Mouse (Mus musculus) midbrain, embryonic 11.5 days (tissue): Measurements from ENCODE around the gene Tff1. TPM values are rescaled to one million over a fixed set of nuclear protein-coding genes. Genes with fewer than 3 reads are reported as not detected.

Source experiments
- ATAC-seq: fragments of 200-750 bp; cut with Nextera tagmentation; 2 replicates; pipeline ENCODE4 v1.8.0; 2017; ENCODE audit warnings: moderate TSS enrichment, moderate library complexity; ENCODE audit not compliant: low FRiP score
- DNase-seq: peaks from one replicate; pipeline ENCODE4 v3.0.0; 2015; ENCODE audit warnings: low spot score; ENCODE audit errors: missing footprints
- H3K27ac ChIP-seq: fragments of 300-500 bp; sonication (generic); 2 replicates; pipeline ENCODE4 v1.5.1; 2014; ENCODE audit warnings: low read depth, low read length
- H3K27me3 ChIP-seq: fragments of 300-500 bp; sonication (generic); 2 replicates; pipeline ENCODE4 v1.6.1; 2014; ENCODE audit warnings: mild to moderate bottlenecking, low read length, moderate library complexity, mixed read lengths; ENCODE audit not compliant: control insufficient read depth, insufficient read depth
- H3K36me3 ChIP-seq: fragments of 300-500 bp; sonication (generic); 2 replicates; pipeline ENCODE4 v1.6.1; 2014; ENCODE audit warnings: mild to moderate bottlenecking, low read length, moderate library complexity, mixed read lengths; ENCODE audit not compliant: control insufficient read depth, insufficient read depth
- H3K4me1 ChIP-seq: fragments of 300-500 bp; sonication (generic); 2 replicates; pipeline ENCODE4 v1.6.1; 2014; ENCODE audit warnings: low read length; ENCODE audit not compliant: control insufficient read depth, insufficient read depth
- H3K4me2 ChIP-seq: fragments of 300-500 bp; sonication (generic); 2 replicates; pipeline ENCODE4 v1.6.1; 2014; ENCODE audit warnings: mild to moderate bottlenecking, moderate library complexity
- H3K4me3 ChIP-seq: fragments of 300-500 bp; sonication (generic); 2 replicates; pipeline ENCODE4 v1.5.1; 2014; ENCODE audit warnings: low read depth, low read length
- H3K9ac ChIP-seq: fragments of 300-500 bp; sonication (generic); 2 replicates; pipeline ENCODE4 v1.6.1; 2014; ENCODE audit warnings: low read length
- H3K9me3 ChIP-seq: fragments of 300-500 bp; sonication (generic); 2 replicates; pipeline ENCODE4 v1.6.1; 2016; ENCODE audit warnings: low read length; ENCODE audit not compliant: control insufficient read depth
- WGBS: fragments of 180-500 bp; shearing (Covaris S2); extraction: QIAGEN DNeasy Blood & Tissue Kit; methylation state at CpG from one replicate; pipeline ENCODE4 v1.1.7; 2014; 5-methylcytosine and 5-hydroxymethylcytosine counted together
- polyA plus RNA-seq: library from polyadenylated mRNA; unstranded; fragments of >200 nt; fragmentation: Nextera tagmentation; extraction: Ambion mirVana; gene quantifications from 2 replicates; pipeline ENCODE4 v1.2.1, GENCODE M21; 2014

Tff1 gene
- not detected in 2 replicates for polyA plus RNA-seq

DNA sequence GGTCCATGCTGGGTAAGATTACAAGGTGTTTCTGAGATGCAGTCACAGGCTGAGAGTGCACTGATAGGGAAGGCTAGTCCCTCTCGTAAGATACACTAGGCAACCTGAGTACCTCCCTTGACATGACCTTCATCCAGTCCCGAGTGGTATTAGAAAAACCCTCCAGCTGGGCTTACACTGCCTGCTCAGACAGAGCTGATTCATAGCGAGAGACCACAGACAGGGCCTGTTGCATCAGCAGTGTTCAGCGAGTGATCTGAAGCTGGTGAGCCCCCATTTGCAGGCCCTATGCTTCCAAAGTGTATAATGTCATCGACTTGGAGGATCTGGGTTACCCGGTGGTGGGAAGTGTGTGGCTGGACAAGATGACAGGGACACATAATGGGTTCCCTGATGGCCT, at the start of gene Tff1:
Gene Tff1 (minus strand): TSS at position 151 of the 400 bp plus-strand sequence.
- DNase-seq (no peak), ATAC-seq (no peak)
- Histone ChIP-seq H3K4me2 (no peak within 1 kb of the TSS), H3K27ac (no peak within 1 kb of the TSS), H3K9ac (no peak within 1 kb of the TSS), H3K27me3 (no peaks in the 10 kb centered on the region), H3K4me3 (no peak within 1 kb of the TSS), H3K9me3 (no peaks in the 10 kb centered on the region), H3K36me3 (no peaks in the 10 kb centered on the region), H3K4me1 (no peaks in the 10 kb centered on the region)
- 90% methylated on average over 6 of the region's 6 CpGs for WGBS

DNA sequence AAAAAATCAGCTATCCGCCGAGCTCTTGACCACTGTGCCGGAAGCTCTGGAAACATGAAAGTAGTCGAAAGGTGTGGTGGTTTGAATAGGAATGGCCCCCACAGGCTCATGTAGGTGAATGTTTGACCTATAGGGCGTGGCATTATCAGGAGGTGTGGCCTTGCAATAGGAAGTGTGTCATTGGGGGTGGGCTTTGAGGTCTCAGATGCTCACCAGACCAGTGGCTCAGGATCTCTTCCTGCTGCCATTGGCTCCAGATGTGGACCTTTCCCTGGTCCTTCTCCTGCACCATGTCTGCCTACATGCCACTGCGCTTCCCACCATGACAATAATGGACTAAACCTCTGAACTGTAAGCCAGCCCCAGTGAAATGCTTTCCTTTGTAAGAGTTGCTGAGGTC, 46.8 kb upstream of the Tff1 start:
- DNase-seq (no peak), ATAC-seq (no peak)
- Histone ChIP-seq H3K9ac (no peak overlapping the region), H3K27ac (no peak overlapping the region), H3K27me3 (no peaks in the 10 kb centered on the region), H3K36me3 (no peaks in the 10 kb centered on the region), H3K9me3 (no peaks in the 10 kb centered on the region), H3K4me2 (no peak overlapping the region), H3K4me1 (no peaks in the 10 kb centered on the region), H3K4me3 (no peak overlapping the region)
- WGBS = 86% methylated on average over 6 of the region's 6 CpGs

DNA sequence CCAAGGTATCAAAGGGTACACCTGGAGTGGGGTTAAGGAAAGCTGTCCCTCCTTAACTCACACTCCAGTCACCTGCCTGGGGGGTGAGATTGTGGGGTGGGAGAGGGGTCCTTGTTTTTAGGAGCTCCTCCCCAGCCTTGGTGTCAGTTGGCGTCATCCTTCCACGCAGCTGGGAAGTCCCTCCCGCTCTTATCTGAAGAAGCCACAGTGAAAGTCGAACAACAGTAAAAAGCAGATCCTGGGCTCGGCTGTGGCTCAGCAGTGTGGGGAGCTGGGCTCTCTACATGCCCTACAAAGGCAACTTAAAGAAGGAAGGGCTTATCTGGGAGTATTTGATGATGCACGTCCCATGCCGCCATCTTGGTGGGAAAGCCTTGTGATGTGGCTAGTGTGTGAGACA, 45.2 kb upstream of the Tff1 start:
- DNase-seq = no peak
- Histone ChIP-seq H3K4me2 (no peak overlapping the region), H3K27ac (no peak overlapping the region), H3K4me3 (no peak overlapping the region), H3K4me1 (no peaks in the 10 kb centered on the region), H3K9ac (no peak overlapping the region), H3K9me3 (no peaks in the 10 kb centered on the region), H3K27me3 (no peaks in the 10 kb centered on the region), H3K36me3 (no peaks in the 10 kb centered on the region)
- ATAC-seq = no peak
- WGBS = 90% methylated on average over 7 of the region's 7 CpGs

DNA sequence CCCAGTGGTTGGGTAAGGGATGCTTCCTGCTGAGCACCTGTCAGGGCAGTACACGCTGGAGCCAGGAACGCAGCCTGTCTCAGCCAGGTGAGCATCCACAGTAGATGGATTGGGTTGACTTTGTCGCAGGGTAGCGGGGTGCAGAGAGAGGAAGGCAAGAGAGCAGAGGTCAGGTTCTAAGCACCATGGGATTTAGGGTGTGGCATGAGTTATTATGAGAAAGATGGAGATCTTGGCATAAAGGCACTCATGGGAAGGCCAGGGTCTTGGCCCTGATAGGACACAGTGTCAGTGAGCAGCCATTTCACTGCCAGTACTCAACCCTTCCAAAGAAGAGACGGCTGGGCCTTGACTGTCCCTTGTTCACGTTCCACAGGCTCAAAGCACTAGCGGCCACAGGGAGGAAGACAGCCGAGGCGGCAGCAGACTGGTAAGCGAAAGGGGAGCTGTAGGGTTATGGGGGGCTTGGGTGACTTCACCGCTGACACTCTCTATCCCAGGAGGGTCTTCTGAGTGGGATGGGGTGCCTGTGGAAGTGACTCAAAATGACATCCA, 44.4 kb upstream of the Tff1 start:
- 90% methylated on average over 11 of the region's 11 CpGs for WGBS
- Histone ChIP-seq H3K27ac (no peak overlapping the region), H3K4me2 (no peak overlapping the region), H3K27me3 (no peaks in the 10 kb centered on the region), H3K4me3 (no peak overlapping the region), H3K36me3 (no peaks in the 10 kb centered on the region), H3K9me3 (no peaks in the 10 kb centered on the region), H3K4me1 (no peaks in the 10 kb centered on the region), H3K9ac (no peak overlapping the region)
- DNase-seq (no peak), ATAC-seq (no peak)

DNA sequence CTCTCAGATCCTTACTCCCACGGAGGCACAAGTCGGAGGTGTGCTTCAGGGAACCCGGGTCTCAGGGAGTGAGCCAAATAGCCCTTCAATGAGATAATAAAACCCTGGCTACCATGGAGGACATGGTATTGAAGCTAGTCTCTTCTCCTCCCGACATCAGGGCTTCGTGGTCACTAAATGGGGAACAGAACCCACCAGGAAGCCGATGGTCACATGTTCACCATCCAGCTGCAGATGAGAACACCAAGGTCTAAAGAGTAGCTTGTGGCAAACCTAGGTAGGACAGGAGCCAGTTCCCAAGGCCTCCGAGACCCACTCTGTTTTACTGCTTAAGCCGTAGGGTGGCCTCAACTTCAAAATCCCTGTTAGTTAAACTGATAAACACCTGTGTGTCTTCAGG, 43.6 kb upstream of the Tff1 start:
- 91% methylated on average over 8 of the region's 8 CpGs for WGBS
- no peak overlapping the region for H3K9ac ChIP-seq

DNA sequence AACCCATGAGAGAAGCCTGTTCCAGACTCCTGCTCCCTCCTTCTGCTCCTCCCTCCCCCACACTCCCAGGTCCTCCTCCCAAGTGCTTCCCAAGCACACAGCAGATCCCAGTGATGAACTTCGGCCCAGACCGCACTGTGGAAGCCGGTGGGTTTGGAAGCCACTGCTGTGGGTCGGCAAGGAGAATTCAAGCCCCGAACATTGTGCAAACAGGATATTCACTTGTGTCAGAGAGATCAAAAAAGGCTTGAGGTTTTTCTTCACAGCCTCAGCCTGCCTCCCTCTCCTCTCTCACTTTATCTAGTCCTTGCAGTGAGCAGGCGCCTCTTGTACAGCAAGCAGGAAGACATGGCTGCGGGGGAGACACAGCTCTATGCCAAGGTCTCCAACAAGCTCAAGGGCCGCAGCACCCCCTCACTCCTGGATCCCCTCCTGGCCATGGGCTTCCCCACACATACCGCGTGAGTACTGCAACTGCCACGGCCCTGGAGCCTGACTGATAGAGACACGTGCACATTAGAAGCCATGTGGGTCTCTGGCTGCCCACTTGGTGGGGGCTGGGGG, 42.8 kb upstream of the Tff1 start, which contains the start of gene Ubash3a:
Gene Ubash3a (plus strand): TSS at position 103 of the 564 bp plus-strand sequence.
- no peak within 1 kb of the TSS for H3K9ac ChIP-seq
- no peak within 1 kb of the TSS for H3K4me2 ChIP-seq
- no peaks in the 10 kb centered on the region for H3K27me3 ChIP-seq
- no peak within 1 kb of the TSS for H3K27ac ChIP-seq
- H3K4me1 ChIP-seq = no peaks in the 10 kb centered on the region
- no peaks in the 10 kb centered on the region for H3K9me3 ChIP-seq
- H3K4me3 ChIP-seq = no peak within 1 kb of the TSS
- WGBS = 86% methylated on average over 12 of the region's 12 CpGs
- H3K36me3 ChIP-seq = no peaks in the 10 kb centered on the region
- ATAC-seq (no peak), DNase-seq (no peak)

More for the DNA sequence above, 43.6 kb upstream of the Tff1 start:
- H3K4me2 ChIP-seq = no peak overlapping the region
- DNase-seq = no peak
- H3K36me3 ChIP-seq = no peaks in the 10 kb centered on the region
- no peak overlapping the region for H3K4me3 ChIP-seq
- no peaks in the 10 kb centered on the region for H3K4me1 ChIP-seq
- no peak overlapping the region for H3K27ac ChIP-seq
- no peaks in the 10 kb centered on the region for H3K27me3 ChIP-seq
- ATAC-seq = no peak
- no peaks in the 10 kb centered on the region for H3K9me3 ChIP-seq

DNA sequence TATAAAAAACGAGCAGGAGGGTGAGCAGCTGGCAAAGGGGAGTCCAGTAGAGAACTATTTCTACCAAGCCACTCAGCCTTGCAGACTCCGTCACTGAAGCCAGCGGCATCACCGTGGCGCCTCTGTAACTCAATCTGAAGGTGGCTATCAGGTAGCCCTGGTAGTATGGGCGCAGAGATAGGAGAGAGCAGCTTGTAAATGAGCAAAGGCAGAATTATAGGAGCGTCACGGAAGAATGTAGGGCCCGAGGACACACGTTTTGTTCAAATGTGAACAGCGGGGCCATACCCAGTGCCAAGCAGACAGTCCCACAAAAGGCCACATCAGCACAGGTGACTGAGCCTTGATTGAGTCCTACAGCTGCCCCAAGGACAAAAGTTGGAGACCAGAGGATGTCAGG, 33.8 kb upstream of the Tff1 start, which contains the start of gene Tmprss3:
Gene Tmprss3 (minus strand): TSS at position 101 of the 400 bp plus-strand sequence.
- Histone ChIP-seq H3K27me3 (no peaks in the 10 kb centered on the region), H3K4me1 (no peaks in the 10 kb centered on the region), H3K27ac (no peak within 1 kb of the TSS), H3K36me3 (no peaks in the 10 kb centered on the region), H3K9ac (no peak within 1 kb of the TSS), H3K4me2 (no peak within 1 kb of the TSS), H3K9me3 (no peaks in the 10 kb centered on the region), H3K4me3 (no peak within 1 kb of the TSS)
- ATAC-seq (no peak), DNase-seq (no peak)
- WGBS = 90% methylated on average over 11 of the region's 11 CpGs

DNA sequence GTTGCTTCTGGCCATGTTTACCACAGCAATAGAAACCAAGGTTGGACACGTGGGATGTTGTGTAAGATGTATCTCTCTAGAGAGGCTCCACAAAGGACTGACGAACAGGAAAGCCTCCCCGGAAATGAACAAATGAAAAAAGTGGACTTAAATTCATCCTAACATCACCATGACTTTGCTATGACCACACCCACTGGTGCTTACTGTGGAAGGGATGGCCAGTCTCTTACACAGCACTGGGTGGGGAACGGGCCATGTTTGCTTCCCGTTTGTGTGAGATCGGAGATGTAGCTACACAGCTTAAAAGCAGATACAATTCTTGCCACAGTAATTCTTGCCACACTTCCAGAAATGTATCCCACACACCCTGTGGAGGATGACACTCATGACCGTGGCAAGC, 31.2 kb upstream of the Tff1 start:
- H3K27ac ChIP-seq = no peak overlapping the region
- no peaks in the 10 kb centered on the region for H3K4me1 ChIP-seq
- H3K4me2 ChIP-seq = no peak overlapping the region
- WGBS = 90% methylated on average over 7 of the region's 7 CpGs
- H3K36me3 ChIP-seq = no peaks in the 10 kb centered on the region
- H3K9ac ChIP-seq = no peak overlapping the region
- no peak for ATAC-seq
- no peaks in the 10 kb centered on the region for H3K9me3 ChIP-seq
- H3K27me3 ChIP-seq = no peaks in the 10 kb centered on the region
- no peak for DNase-seq
- no peak overlapping the region for H3K4me3 ChIP-seq

DNA sequence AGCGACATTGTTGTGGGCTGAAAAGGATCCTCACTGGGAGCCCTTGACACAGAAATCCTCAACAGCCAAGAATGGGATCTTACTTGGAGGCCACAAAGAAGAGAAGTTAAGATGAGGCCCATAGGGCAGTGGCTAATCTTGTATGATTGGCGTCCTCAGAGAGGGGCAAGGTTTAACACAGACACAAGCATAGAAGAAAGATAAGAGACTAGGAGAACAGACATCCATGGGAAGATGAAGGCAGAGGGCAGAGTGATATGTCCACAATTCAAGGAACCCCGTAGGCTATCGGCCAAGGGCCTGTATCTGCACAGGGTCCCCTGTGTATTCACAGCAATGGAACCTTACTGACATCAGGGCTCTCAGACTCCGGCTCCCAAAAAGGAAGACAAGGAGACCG, 30.1 kb upstream of the Tff1 start:
- WGBS = 62% methylated on average over 6 of the region's 6 CpGs
- no peak overlapping the region for H3K27ac ChIP-seq
- no peak for ATAC-seq

More for the DNA sequence above, 30.1 kb upstream of the Tff1 start:
- DNase-seq = no peak
- no peak overlapping the region for H3K4me3 ChIP-seq
- no peaks in the 10 kb centered on the region for H3K4me1 ChIP-seq
- H3K9ac ChIP-seq = no peak overlapping the region
- no peaks in the 10 kb centered on the region for H3K36me3 ChIP-seq
- no peaks in the 10 kb centered on the region for H3K27me3 ChIP-seq
- no peaks in the 10 kb centered on the region for H3K9me3 ChIP-seq
- no peak overlapping the region for H3K4me2 ChIP-seq
